Mouse (Mus musculus) kidney, adult 9 months (tissue): ENCODE measurements around the gene Vmn2r38.
"Not testable (repeated sequence)": the region's sequence is repeated elsewhere in the genome, so short reads cannot be mapped to it uniquely, and the experiment has no call there.

Experiments used
- DNase-seq: peaks from one replicate; pipeline ENCODE4 v3.0.0; 2022

Vmn2r38 gene

GRCm38 (mm10) chr7:9097781-9098180, at the start of gene Vmn2r38:
TSS of gene Vmn2r38 (minus strand) at chr7:9097881.
- not testable (repeated sequence) for DNase-seq

- DNase-seq, result not testable (repeated sequence)
Measured at GRCm38 (mm10) chr7:9065353-9065752, 32.3 kb downstream of the Vmn2r38 start.

DNA sequence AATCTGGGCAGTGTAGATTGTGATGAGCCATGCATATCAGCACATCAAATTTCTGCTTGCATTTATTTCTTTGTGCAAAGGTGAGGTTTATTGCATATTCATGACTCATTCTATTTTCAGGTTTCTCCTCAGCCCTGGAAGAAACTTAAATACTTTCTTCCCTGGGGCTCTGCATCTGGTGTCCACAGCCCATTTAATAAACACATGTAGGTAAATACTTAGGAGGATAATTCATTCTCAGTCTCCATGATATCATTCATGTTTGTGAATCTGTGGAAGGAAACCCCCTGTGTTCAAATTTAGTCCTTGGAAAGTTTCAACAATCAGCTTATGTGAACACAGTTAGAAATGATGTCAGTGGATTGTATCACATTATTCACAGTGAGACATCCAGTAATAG, 67.0 kb downstream of the Vmn2r38 start, which contains the start of gene Vmn2r39:
Gene Vmn2r39 (minus strand): TSS at position 101 of the 400 bp plus-strand sequence.
- not testable (repeated sequence) for DNase-seq
